Mouse (Mus musculus): Measurements from ENCODE around the gene D630023F18Rik. TPM values are rescaled to one million over a fixed set of nuclear protein-coding genes. Genes with fewer than 3 reads are reported as not detected.
A peak's percentile ranks its signal among the peaks of the same experiment; 100 is the strongest.

D630023F18Rik gene
- total and polyA plus RNA-seq, 3 experiments = not detected

GRCm38 (mm10) chr1:65088567-65089356, 34.3 kb downstream of the D630023F18Rik start:
- TF ChIP-seq BHLHE40 (IDR thresholded peaks at IDR 0.05; ENCODE audit: borderline replicate concordance, low read depth, low read length) (no peak), RAD21 (IDR thresholded peaks at IDR 0.05; ENCODE audit: low read depth, low read length) (peak; percentile 18)
- H3K9ac ChIP-seq (ENCODE audit: control insufficient read depth, low read depth, low read length, poor library complexity, severe bottlenecking) = no peak overlapping the region
- no peaks in the 10 kb centered on the region for H3K4me1 ChIP-seq (ENCODE audit: control insufficient read depth in 1 of 2, insufficient read depth in 2 of 2, low read length in 2 of 2)
- H3K79me2 ChIP-seq (ENCODE audit: control insufficient read depth, insufficient read depth, low read length, poor library complexity) = no peaks in the 10 kb centered on the region
- H3K36me3 ChIP-seq (ENCODE audit: control insufficient read depth in 1 of 2, insufficient read depth in 2 of 2, low read length in 2 of 2) = no peaks in the 10 kb centered on the region
- no peak overlapping the region for H3K4me3 ChIP-seq (ENCODE audit: control insufficient read depth in 1 of 2, insufficient read depth in 1 of 2, low read depth in 2 of 2, low read length in 2 of 2)
- DNase-seq (ENCODE audit: low read depth, low spot score) = peak; percentile 15
- no peaks in the 10 kb centered on the region; a peak in 1 of 4 replicates for H3K27me3 ChIP-seq (ENCODE audit: control insufficient read depth in 1 of 2, insufficient read depth in 2 of 2, low read length in 2 of 2)
- H3K9me3 ChIP-seq (replicated peaks; ENCODE audit: insufficient read depth, low read length) = no peaks in the 10 kb centered on the region
- H3K27ac ChIP-seq (ENCODE audit: control insufficient read depth, low read depth, low read length) = no peak overlapping the region

GRCm38 (mm10) chr1:65082188-65082587, 40.8 kb downstream of the D630023F18Rik start, which contains the start of gene Crygb:
Crygb (minus strand) TSS chr1:65082288.
- Histone ChIP-seq H3K79me2 (ENCODE audit: control insufficient read depth, insufficient read depth, low read length, poor library complexity) (no peaks in the 10 kb centered on the region), H3K9me3 (replicated peaks; ENCODE audit: insufficient read depth, low read length) (no peaks in the 10 kb centered on the region), H3K4me1 (ENCODE audit: control insufficient read depth in 1 of 2, insufficient read depth in 2 of 2, low read length in 2 of 2) (no peaks in the 10 kb centered on the region), H3K27me3 (ENCODE audit: control insufficient read depth in 1 of 2, insufficient read depth in 2 of 2, low read length in 2 of 2) (no peaks in the 10 kb centered on the region; a peak in 1 of 4 replicates), H3K9ac (ENCODE audit: control insufficient read depth, low read depth, low read length, poor library complexity, severe bottlenecking) (no peak within 1 kb of the TSS), H3K36me3 (ENCODE audit: control insufficient read depth in 1 of 2, insufficient read depth in 2 of 2, low read length in 2 of 2) (no peaks in the 10 kb centered on the region), H3K4me3 (ENCODE audit: control insufficient read depth in 1 of 2, insufficient read depth in 1 of 2, low read depth in 2 of 2, low read length in 2 of 2) (no peak within 1 kb of the TSS), H3K27ac (ENCODE audit: control insufficient read depth, low read depth, low read length) (no peak within 1 kb of the TSS)
- no peak for TF ChIP-seq BHLHE40 (IDR thresholded peaks at IDR 0.05; ENCODE audit: borderline replicate concordance, low read depth, low read length)
- TF ChIP-seq JUND (IDR thresholded peaks at IDR 0.05; ENCODE audit: low read depth, low read length) = no peak
- no peak for TF ChIP-seq RAD21 (IDR thresholded peaks at IDR 0.05; ENCODE audit: low read depth, low read length)
- no peak for TF ChIP-seq E2F4 (IDR thresholded peaks at IDR 0.05; ENCODE audit: borderline replicate concordance, low read depth, low read length)
- no peak for TF ChIP-seq POLR2AphosphoS2 (IDR thresholded peaks at IDR 0.05; ENCODE audit: low read length)
- no peak for TF ChIP-seq SMC3 (IDR thresholded peaks at IDR 0.05; ENCODE audit: low read depth, low read length)
- no peak for TF ChIP-seq GATA1 (IDR thresholded peaks at IDR 0.05; ENCODE audit: low read depth, low read length)
- TF ChIP-seq GABPA (IDR thresholded peaks at IDR 0.05; ENCODE audit: low read depth, low read length) = no peak
- TF ChIP-seq HCFC1 (IDR thresholded peaks at IDR 0.05; ENCODE audit: low read depth, low read length) = no peak
- no peak for TF ChIP-seq MXI1 (IDR thresholded peaks at IDR 0.05; ENCODE audit: low read depth, low read length)
- no peak for TF ChIP-seq ZMIZ1 (IDR thresholded peaks at IDR 0.05; ENCODE audit: low read depth, low read length)
- TF ChIP-seq CTCF (IDR thresholded peaks at IDR 0.05 in 2 of 3, conservative IDR thresholded peaks at IDR 0.05 in 1 of 3; ENCODE audit: control insufficient read depth in 1 of 3, insufficient read depth in 1 of 3, low read depth in 2 of 3, low read length in 3 of 3, poor library complexity in 1 of 3, severe bottlenecking in 1 of 3) = no peak
- no peak for TF ChIP-seq RCOR1 (IDR thresholded peaks at IDR 0.05; ENCODE audit: low read depth, low read length)
- TF ChIP-seq UBTF (IDR thresholded peaks at IDR 0.05; ENCODE audit: borderline replicate concordance, insufficient read depth, low read depth, low read length) = no peak
- TF ChIP-seq MAZ (IDR thresholded peaks at IDR 0.05; ENCODE audit: low read depth, low read length) = no peak
- TF ChIP-seq CHD1 (IDR thresholded peaks at IDR 0.05; ENCODE audit: low read depth, low read length) = no peak
- no peak for TF ChIP-seq MEF2A (IDR thresholded peaks at IDR 0.05; ENCODE audit: extremely low read depth, insufficient replicate concordance, low read depth, low read length, poor library complexity, severe bottlenecking)
- TF ChIP-seq ZC3H11A (IDR thresholded peaks at IDR 0.05; ENCODE audit: low read depth, low read length) = no peak
- DNase-seq (ENCODE audit: low read depth, low spot score) = no peak
